Mouse (Mus musculus) megakaryocyte, embryonic 14.5 days (primary cell): ENCODE results near the gene Trabd2b.

Source experiments
- FLI1 ChIP-seq: IDR thresholded peaks from 2 replicates; pipeline ENCODE4 v1.6.1; 2012; ENCODE audit warnings: low read length, inconsistent platforms, mixed read lengths
- GATA1 ChIP-seq: IDR thresholded peaks from 3 replicates; pipeline ENCODE4 v1.6.1; 2012; ENCODE audit warnings: mixed read lengths, low read length, inconsistent platforms, borderline replicate concordance

- TF ChIP-seq GATA1 (no peak), FLI1 (no peak)
Observed at GRCm38 (mm10) chr4:114467371-114468094, 61.0 kb downstream of the Trabd2b start.
